Mouse (Mus musculus): ENCODE data around the gene Exosc2.

Exosc2 gene

DNA sequence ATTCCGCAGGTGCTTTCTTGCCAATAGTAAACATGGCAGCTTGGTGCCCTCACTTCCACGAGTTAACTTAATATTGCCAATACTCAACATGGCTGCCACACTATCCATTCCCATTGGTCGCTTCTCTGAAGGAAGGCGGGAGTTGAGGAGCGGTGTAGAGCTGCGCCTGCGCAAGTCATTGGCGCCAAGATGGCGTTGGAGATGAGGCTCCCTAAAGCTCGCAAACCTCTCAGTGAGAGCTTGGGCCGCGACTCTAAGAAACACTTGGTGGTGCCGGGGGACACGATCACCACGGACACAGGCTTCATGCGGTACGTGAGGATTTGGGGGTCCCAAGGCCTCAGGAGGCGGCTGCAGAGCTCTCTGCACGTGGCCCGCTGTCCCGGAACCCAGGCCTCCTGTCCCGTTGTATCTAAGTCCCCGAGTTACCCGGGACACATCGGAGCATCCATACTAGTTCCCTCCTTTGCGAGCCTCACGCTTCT is at the start of gene Exosc2:
TSS of gene Exosc2 (plus strand) at position 165 of the 485 bp plus-strand sequence.
- DNase-seq, result peak; percentile 96

GRCm38 (mm10) chr2:31633531-31633930 is 37.0 kb upstream of the Exosc2 start:
- DNase-seq, result no peak

GRCm38 (mm10) chr2:31635281-31636137 is 35.0 kb upstream of the Exosc2 start:
- DNase-seq, result no peak

- DNase-seq, result no peak
These were observed 34.3 kb upstream of the Exosc2 start for GRCm38 (mm10) chr2:31636138-31636741.

DNA sequence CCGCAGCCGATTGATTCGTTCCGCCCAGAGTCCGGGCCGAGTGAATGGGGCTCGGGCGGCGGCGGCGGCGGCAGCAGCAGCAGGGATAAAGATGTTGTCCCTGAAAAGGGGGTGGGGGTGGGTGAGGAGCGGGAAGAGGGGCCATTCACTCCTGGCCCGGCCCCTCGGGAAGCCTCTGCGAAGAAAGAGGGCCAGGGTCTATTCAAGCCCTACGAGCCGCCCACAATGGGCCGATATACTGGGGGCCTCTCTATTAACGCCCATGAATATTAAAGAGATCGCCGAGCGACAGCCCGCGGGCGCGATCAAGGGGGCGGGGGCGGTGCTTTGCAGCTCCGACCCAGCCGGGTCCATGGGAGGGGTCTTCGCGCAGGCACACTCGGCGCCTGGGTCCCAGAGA is 33.8 kb upstream of the Exosc2 start:
- DNase-seq, result no peak

DNA sequence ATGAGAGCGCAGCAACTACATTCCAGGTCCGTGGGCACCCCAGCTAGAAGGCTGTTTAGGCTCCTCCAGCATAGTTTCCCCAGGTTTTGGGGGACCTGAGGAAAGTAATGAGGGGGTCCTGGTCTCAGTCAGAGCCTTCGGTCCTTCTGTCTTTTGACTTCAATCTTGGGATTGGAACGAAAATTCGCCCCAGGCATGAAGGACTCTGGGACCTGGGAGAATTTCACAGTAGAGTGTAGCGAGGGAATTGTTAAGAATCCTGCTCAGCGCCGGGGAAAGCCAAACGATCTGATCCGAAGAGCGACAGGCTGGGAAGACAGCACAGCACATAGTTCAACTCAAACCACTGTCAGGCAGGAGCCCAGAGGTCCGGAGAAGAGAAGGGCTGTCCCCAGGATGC is 33.2 kb upstream of the Exosc2 start:
- DNase-seq, result no peak

- DNase-seq, result no peak
These were observed 32.7 kb upstream of the Exosc2 start for GRCm38 (mm10) chr2:31637807-31638206.

DNA sequence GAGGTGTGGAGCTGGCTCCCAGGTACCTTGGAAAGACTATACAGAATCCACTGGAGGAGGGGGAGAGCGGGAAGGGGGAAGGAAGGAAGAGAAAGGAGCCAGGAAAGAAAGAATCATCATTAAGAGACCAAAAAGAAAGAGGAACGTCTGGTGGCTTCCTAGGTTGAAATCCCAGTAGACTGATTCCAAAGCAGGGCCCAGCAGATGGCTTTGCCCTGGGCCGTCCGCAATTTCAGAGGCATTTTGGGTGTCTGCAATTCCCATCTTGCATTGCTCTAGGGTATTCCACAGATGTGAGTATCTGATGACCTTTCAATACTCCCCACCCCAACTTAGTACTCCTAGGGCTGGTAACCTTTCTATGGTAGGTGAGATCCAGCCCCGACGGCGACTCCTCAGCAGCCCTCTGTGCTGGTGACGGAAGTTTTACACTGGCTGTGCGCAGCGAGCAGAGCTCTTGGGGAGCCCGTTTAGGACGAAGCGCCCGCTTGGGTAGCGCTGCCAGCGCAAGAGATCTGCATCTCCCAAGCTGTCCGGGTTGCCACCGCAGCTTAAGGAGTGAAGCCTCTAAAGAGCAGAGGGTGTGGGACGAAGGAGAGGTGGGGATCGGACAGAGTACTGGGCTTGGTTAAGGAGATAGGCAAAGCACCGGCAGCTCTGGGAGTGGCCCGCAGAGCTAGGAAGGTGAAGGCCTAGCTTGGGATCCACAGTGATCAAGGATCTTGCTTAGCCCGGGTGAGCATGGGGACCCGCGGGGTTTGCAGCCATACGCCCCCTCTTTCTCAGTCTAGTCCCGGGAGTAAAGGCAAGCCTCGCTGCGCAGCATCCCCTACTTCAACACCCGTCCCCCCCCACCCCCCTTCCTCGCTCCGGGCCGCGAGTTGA is 31.7 kb upstream of the Exosc2 start:
- DNase-seq, result no peak

- DNase-seq, result no peak
These were observed 31.1 kb upstream of the Exosc2 start for GRCm38 (mm10) chr2:31639466-31639760.

DNA sequence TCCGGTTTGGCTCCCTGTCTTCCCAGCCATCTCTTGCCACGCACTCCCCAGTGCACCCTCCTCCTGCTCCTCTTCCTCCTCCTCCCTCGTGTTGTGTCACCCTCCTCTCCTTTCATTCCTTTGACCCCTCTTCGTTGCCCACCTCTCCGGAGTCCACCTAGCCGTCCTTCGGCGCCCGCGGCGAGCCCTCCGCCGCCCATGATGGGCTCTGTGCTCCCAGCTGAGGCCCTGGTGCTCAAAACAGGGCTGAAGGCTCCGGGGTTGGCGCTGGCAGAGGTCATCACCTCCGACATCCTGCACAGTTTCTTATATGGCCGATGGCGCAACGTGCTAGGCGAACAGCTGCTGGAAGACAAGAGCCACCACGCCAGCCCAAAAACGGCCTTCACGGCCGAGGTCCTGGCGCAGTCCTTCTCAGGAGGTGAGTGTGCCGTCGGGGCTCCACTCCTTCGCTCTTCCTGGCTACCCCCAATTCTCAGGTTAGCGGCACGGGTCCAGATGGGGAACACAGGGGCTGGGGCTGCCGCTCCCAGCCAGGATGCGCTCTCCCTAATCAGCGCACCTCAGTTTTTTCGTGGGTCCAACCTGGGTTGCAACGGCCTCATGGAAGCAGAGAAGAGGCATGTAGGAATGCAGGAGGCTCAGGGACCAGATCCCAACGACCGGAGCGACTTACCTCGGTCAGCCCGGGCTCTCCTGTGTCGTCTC is 30.5 kb upstream of the Exosc2 start, which contains the start of gene Prdm12:
TSS of gene Prdm12 (plus strand) at position 137 of the 708 bp plus-strand sequence.
- DNase-seq, result no peak

- no peak for DNase-seq
These were observed 29.7 kb upstream of the Exosc2 start for GRCm38 (mm10) chr2:31640609-31641507.

DNA sequence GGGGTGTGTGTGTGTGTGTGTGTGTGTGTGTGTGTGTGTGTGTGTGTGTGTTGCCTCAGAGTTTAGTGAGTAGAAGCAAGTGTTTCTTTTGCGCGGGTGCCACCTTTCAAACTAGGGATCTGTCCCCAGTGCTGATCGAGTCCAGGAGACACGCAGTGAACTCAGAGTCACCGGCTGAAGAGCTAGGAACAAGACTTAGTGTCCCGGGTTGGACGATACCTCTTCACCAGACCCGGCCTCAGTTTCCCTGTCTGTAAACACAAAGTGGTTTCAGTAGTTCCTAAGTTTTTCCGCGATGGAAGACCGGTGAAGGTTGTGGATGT is 29.0 kb upstream of the Exosc2 start:
- no peak for DNase-seq

DNA sequence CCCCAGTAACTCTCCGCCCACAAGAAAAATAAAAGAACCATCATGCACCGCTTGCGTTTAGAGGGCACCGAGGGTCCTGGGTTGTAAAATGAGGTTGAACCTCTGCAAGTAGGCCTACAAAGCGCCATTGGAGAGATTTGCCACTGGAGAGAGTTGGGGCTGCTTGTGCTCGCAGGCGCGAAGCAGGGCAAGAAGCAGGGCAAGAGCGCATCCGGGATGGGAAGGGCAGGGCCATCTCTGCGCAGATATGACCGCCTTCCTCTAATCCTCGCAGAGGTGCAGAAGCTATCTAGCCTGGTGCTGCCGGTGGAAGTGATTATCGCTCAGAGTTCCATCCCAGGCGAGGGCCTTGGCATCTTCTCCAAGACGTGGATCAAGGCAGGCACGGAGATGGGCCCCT is 28.6 kb upstream of the Exosc2 start:
- no peak for DNase-seq

DNA sequence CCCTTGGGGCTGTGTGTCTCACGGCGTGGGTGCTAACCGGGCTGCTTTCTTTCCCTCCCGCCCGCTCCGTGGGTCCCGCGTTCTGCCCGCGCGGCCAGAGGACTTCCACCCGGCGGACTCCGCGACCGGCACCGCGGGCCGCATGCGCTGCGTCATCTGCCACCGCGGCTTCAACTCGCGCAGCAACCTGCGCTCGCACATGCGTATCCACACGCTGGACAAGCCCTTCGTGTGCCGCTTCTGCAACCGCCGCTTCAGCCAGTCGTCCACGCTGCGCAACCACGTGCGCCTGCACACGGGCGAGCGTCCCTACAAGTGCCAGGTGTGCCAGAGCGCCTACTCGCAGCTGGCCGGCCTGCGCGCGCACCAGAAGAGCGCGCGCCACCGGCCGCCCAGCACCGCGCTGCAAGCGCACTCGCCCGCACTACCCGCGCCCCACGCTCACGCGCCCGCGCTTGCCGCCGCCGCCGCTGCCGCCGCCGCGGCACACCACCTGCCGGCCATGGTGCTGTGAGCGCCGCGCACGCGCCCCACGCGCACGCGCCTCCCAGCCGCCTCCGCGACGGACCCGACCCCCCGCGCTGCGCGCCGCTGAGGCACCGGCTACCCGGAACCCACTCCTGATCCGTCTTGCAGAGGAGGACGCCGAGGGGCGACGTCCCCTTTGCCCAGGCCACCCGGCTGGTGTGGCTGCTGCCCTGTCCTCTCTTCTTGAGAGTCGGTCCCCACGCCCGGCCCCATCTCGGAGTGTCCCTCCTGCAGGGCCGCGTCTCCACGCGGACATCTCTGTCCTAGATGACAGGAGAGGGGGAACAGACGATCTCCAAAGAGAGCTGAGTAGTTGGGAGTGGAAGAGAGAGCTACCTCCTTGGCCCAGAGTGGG is 16.3 kb upstream of the Exosc2 start:
- DNase-seq, result peak; percentile 75

- DNase-seq, result peak; percentile 37
These were observed 15.5 kb upstream of the Exosc2 start for GRCm38 (mm10) chr2:31654854-31655559.

GRCm38 (mm10) chr2:31656374-31656773 is 14.1 kb upstream of the Exosc2 start:
- no peak for DNase-seq

DNA sequence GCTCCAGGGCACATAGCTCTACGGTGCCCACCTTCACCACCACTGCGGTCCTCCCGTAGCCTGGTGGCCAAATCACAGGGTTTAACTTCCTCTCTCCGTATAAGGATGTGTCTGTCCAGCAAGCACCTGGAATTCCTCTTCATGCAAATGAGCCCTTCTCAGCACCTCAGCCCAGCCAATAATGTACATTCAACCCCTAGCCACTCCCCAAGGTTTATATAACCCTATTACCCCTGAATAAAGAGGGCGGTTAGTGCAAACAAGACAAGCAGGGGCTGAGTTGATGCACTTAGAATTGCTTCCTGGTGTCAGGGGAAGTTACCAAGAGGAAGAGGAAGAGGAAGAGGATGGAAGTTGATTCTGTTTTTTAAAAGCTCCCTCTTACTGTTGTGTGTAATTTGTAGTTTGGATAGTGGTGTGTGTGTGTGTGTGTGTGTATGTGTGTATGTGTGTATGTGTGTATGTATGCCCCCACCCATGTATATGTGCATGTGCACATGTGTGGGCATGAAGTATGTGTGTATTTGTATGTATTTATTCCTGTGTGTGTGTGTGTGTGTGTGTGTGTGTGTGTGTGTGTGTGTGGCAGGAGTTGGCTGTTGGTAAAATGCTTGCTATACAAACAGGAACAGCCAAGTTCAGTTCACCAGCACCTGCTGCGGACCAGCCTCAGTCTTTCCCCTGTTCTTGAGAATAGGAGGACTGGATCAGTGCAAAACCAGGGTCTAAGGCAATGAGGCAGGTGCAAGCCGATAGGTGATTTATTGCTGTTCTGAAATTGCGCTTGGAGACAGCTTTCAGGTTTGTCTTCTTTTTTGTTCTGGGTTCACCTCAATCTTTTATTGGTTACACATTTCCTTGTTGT is 7.3 kb upstream of the Exosc2 start:
- DNase-seq, result no peak

DNA sequence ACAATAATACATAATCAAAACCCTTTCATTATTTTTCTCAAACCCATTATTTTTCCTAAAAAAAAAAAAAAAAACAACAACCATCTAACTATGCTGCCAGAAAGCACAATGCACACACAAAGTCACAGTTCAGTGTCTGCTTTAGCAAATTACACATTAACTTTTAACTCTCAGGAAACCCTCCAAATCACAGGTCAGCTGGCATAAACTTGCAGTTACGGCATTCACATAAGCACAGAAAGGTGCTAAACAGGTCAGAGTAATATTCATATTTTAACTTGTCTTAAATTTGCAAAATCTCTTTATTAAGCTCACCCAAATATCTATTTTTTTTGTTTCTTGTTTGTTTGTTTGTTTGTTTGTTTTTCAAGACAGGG is 6.7 kb upstream of the Exosc2 start:
- no peak for DNase-seq

DNA sequence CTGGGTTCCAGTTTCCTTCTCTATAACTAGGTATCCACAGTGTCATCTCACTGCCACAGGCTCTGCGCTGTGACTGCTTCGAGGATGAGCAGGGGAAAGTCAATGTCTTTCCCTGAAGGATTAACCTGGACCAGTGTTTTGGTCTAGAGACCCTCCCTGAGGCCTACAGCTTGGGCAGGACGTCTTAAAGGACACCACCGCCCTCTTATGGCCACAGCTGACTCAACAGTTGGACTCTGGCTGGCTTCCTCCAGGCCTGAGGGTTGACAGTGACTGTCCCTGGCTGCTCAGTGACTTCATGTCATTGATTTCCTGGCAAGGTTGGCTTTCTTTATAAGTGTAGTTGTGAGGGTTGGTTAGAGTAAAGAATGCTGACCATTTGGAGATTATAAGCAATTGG is 3.2 kb upstream of the Exosc2 start:
- DNase-seq, result no peak

Data from layer of hippocampus, adult 9-11 months (tissue).